Mouse (Mus musculus): Measurements from ENCODE around the gene Tfap4.

DNA sequence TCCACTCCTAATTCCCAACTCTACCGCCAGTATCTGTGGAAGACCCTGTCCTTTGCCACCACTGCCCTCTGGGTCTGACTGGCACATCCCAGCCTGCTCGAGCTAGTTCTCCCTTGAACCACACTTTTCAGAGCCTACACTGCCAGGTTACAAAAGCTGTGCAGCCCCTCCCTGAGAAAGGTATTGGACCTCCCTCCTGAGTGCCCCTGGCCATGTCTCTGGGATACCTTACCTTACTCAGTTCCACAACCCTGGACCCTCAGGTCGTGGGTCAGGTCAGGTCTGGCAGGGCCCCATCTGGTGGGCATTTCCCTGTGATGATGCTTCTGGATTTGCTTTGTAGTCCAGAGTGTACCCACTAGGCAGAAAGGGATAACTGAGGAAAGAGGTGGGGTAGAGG, 40.0 kb upstream of the Tfap4 start:
- TF ChIP-seq POLR2A (IDR thresholded peaks at IDR 0.05; ENCODE audit: extremely low read depth, insufficient read depth, low read length) (no peak), CTCF (IDR thresholded peaks at IDR 0.05; ENCODE audit: extremely low read depth, insufficient read depth, low read length) (no peak)
